21 mouse cellular contexts compared by ENCODE assay signal in the genomic region with DNA sequence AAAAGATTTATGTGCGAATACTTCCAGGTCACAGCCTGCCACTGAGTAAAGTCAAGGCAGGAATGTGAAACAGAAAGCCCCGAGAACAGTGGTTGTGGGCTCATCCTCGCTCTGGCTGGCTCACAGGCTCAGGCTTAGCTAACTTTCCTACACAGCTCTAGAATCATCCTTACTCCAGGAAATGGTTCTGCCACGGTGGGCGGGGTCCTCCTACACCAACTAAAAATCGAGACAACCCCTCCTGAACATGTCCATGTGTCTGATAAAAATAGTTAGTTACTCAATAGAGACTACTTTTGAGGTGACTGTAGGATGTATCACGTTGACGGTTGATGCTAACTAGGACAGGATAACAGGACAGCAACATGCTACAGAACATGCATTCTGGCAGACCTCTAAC.
A peak's percentile ranks its signal among the peaks of the same experiment; 100 is the strongest.
DNase-seq lines count a peak whose midpoint lies in the region; ATAC-seq and TF ChIP-seq lines count a peak whose summit lies in the region.
"Had no signal": no experiment of that assay in that cellular context is flagged by ENCODE, and none has a peak within 500 bp of the region (broad histone marks: within the 10 kb centered on the region; RNA-seq: fewer than 3 reads in every experiment).

No protein-coding gene starts in this region.

- intact Hi-C loops in left cerebral cortex, postnatal 36 days (cut with DNase I) = no loop called here

- H3K36me3 ChIP-seq in heart, embryonic 11.5 days (ENCODE audit: control insufficient read depth, insufficient read depth, low read length) = peaks cover 27% of the 10 kb centered on the region
- H3K36me3 ChIP-seq in forebrain, postnatal 0 days (ENCODE audit: insufficient read depth) = peaks cover 85% of the 10 kb centered on the region

- H3K9me3 ChIP-seq in heart, embryonic 11.5 days (replicated peaks; ENCODE audit: control insufficient read depth, low read length) = no peaks in the 10 kb centered on the region
- no peaks in the 10 kb centered on the region for H3K9me3 ChIP-seq in forebrain, postnatal 0 days (ENCODE audit: low read length)
- H3K9me3 ChIP-seq: embryonic facial prominence, embryonic 15.5 days; forebrain, embryonic 10.5 days; heart, embryonic 13.5 days; hindbrain, embryonic 15.5 days had no signal

- no peak overlapping the region for H3K27ac ChIP-seq in heart, embryonic 11.5 days (ENCODE audit: low read depth, low read length)
- no peak overlapping the region for H3K27ac ChIP-seq in forebrain, postnatal 0 days (ENCODE audit: low read depth, low read length)
- H3K27ac ChIP-seq: embryonic facial prominence, embryonic 15.5 days; forebrain, embryonic 10.5 days; heart, embryonic 13.5 days; hindbrain, embryonic 15.5 days had no signal

- no peaks in the 10 kb centered on the region for H3K4me1 ChIP-seq in heart, embryonic 11.5 days (ENCODE audit: control insufficient read depth, insufficient read depth, low read length)
- no peaks in the 10 kb centered on the region for H3K4me1 ChIP-seq in forebrain, postnatal 0 days (ENCODE audit: insufficient read depth)
- H3K4me1 ChIP-seq: embryonic facial prominence, embryonic 15.5 days; forebrain, embryonic 10.5 days; heart, embryonic 13.5 days; hindbrain, embryonic 15.5 days had no signal

- H3K4me2 ChIP-seq in heart, embryonic 11.5 days = no peak overlapping the region
- no peak overlapping the region for H3K4me2 ChIP-seq in forebrain, postnatal 0 days (ENCODE audit: low read depth)
- H3K4me2 ChIP-seq: embryonic facial prominence, embryonic 15.5 days; heart, embryonic 13.5 days; hindbrain, embryonic 15.5 days had no signal

- no peak for ATAC-seq in heart, embryonic 11.5 days (replicated peaks; ENCODE audit: insufficient number of reproducible peaks, low FRiP score, low TSS enrichment)
- ATAC-seq in forebrain, postnatal 0 days = no peak
- ATAC-seq: forebrain, embryonic 14.5 days had no signal

- H3K4me3 ChIP-seq in heart, embryonic 11.5 days (ENCODE audit: low read depth, low read length) = no peak overlapping the region
- H3K4me3 ChIP-seq in forebrain, postnatal 0 days (ENCODE audit: low read depth, low read length) = no peak overlapping the region
- H3K4me3 ChIP-seq: embryonic facial prominence, embryonic 15.5 days; erythroblast, embryonic 14.5 days; forebrain, embryonic 10.5 days; heart, embryonic 13.5 days; hindbrain, embryonic 15.5 days had no signal

- DNase-seq in heart, adult 11 months = peak; percentile 68
- peak; percentile 62 for DNase-seq in right cerebral cortex, adult 18-20 months
- DNase-seq in right cerebral cortex, postnatal 4 days = no peak
- DNase-seq in left cerebral cortex, postnatal 36 days (ENCODE audit: low spot score in 2 of 2) = peak; percentile 51 to 52
- no peak for DNase-seq in forebrain, postnatal 0 days
- no peak for DNase-seq in thymus, postnatal 25 days
- DNase-seq: adrenal gland, adult 2 months; adrenal gland, postnatal 36 days; cerebellum, adult 11 months; cerebellum, adult 8-10 months; cerebellum, postnatal 14 days; embryo, embryonic 11 days; gastrocnemius, postnatal 14 days; heart, postnatal 36 days had no signal

- no peak overlapping the region for H3K9ac ChIP-seq in heart, embryonic 11.5 days (ENCODE audit: low read depth, low read length)
- H3K9ac ChIP-seq in forebrain, postnatal 0 days = no peak overlapping the region
- H3K9ac ChIP-seq: embryonic facial prominence, embryonic 15.5 days; heart, embryonic 13.5 days; hindbrain, embryonic 15.5 days had no signal

- TF ChIP-seq CTCF in forebrain, postnatal 0 days (IDR thresholded peaks at IDR 0.05; ENCODE audit: low read depth) = no peak

- H3K27me3 ChIP-seq in heart, embryonic 11.5 days (ENCODE audit: control insufficient read depth, insufficient read depth, low read length) = no peaks in the 10 kb centered on the region
- no peaks in the 10 kb centered on the region for H3K27me3 ChIP-seq in forebrain, postnatal 0 days (ENCODE audit: insufficient read depth, low read length)
- H3K27me3 ChIP-seq: embryonic facial prominence, embryonic 15.5 days; heart, embryonic 13.5 days; hindbrain, embryonic 15.5 days had no signal

- 84% methylated on average over 8 of the region's 8 CpGs for WGBS in heart, embryonic 11.5 days (ENCODE audit: insufficient replicate concordance)
- WGBS in forebrain, postnatal 0 days = 93% methylated on average over 8 of the region's 8 CpGs

Comparison
In these comparisons a context has a peak if more than half of its experiments do, and no peak if none do; other contexts are left out.
1. DNase-seq: peak in heart, adult 11 months (single experiment), right cerebral cortex, adult 18-20 months (single experiment) and left cerebral cortex, postnatal 36 days (2 of 2); none in right cerebral cortex, postnatal 4 days (single experiment), forebrain, postnatal 0 days (single experiment) and thymus, postnatal 25 days (single experiment).